Mouse (Mus musculus): Measurements from ENCODE around the gene Psme1.

GRCm38 (mm10) chr14:55613346-55613745 is 35.4 kb downstream of the Psme1 start:
- TF ChIP-seq CTCF (IDR thresholded peaks at IDR 0.05; ENCODE audit: low read depth, low read length) (no peak), POLR2A (IDR thresholded peaks at IDR 0.05; ENCODE audit: borderline replicate concordance, low read depth, low read length) (no peak)

Measured in bone marrow macrophage, adult 2 months (primary cell).